Mouse (Mus musculus) midbrain, embryonic 15.5 days (tissue): ENCODE data around the gene Stc2. TPM values are rescaled to one million over a fixed set of nuclear protein-coding genes. Genes with fewer than 3 reads are reported as not detected.

Experiments used
- ATAC-seq: fragments of 200-750 bp; cut with Nextera tagmentation; replicated peaks from 2 replicates; pipeline ENCODE4 v1.8.0; 2017; ENCODE audit warnings: moderate TSS enrichment
- H3K27ac ChIP-seq: fragments of 300-500 bp; sonication (generic); 2 replicates; pipeline ENCODE4 v1.5.1; 2015; ENCODE audit warnings: mild to moderate bottlenecking, inconsistent platforms
- H3K27me3 ChIP-seq: fragments of 300-500 bp; sonication (generic); replicated peaks from 2 replicates; pipeline ENCODE4 v1.6.1; 2015; ENCODE audit warnings: inconsistent platforms
- H3K36me3 ChIP-seq: fragments of 300-500 bp; sonication (generic); replicated peaks from 2 replicates; pipeline ENCODE4 v1.6.1; 2015; ENCODE audit warnings: inconsistent platforms
- H3K4me1 ChIP-seq: fragments of 300-500 bp; sonication (generic); 2 replicates; pipeline ENCODE4 v1.6.1; 2015; ENCODE audit warnings: inconsistent platforms
- H3K4me2 ChIP-seq: fragments of 300-500 bp; sonication (generic); 2 replicates; pipeline ENCODE4 v1.6.1; 2015; ENCODE audit warnings: inconsistent platforms, mild to moderate bottlenecking, moderate library complexity
- H3K4me3 ChIP-seq: fragments of 300-500 bp; sonication (generic); 2 replicates; pipeline ENCODE4 v1.5.1; 2015; ENCODE audit warnings: mild to moderate bottlenecking, inconsistent platforms
- H3K9ac ChIP-seq: fragments of 300-500 bp; sonication (generic); 2 replicates; pipeline ENCODE4 v1.6.1; 2015; ENCODE audit warnings: mild to moderate bottlenecking, inconsistent platforms
- H3K9me3 ChIP-seq: fragments of 300-500 bp; sonication (generic); 2 replicates; pipeline ENCODE4 v1.6.1; 2016; ENCODE audit warnings: inconsistent platforms
- WGBS: fragments of 180-500 bp; shearing (Covaris S2); methylation state at CpG from one replicate; pipeline ENCODE4 v1.1.7; 2015; ENCODE audit warnings: mixed read lengths; 5-methylcytosine and 5-hydroxymethylcytosine counted together
- polyA plus RNA-seq: library from polyadenylated mRNA; unstranded; fragments of >200 nt; fragmentation: Nextera tagmentation; extraction: Ambion mirVana; gene quantifications from 2 replicates; pipeline ENCODE4 v1.2.1, GENCODE M21; 2015

The Stc2 gene
- polyA plus RNA-seq, 1 experiment from 2014 or later = 1.1 TPM

- ATAC-seq = no peak
These were observed 7.5 kb downstream of the Stc2 start for GRCm38 (mm10) chr11:31362330-31362729.

DNA sequence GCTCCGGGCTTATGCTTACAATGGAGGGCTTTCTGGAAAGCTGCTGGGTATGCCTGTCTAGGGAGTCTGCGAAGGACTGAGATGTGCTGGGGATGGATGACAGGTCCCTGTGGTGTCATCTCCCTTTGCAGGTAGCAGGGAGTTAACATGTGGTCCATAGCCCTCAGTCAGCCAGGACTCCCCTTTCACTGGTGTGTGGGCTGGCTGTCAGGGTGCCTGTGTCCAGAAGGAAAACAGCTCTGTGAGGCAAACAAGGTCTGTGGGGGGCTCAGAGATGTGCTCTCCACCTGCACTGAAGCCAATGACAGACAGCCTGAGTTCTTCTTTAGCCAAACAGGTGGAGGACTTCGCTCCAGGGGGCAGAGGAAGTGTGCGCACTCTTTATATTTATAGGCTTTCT, 8.8 kb downstream of the Stc2 start:
- no peak overlapping the region for H3K4me3 ChIP-seq
- WGBS = 91% methylated on average over 4 of the region's 4 CpGs
- no peak overlapping the region for H3K27ac ChIP-seq
- no peak overlapping the region for H3K4me2 ChIP-seq
- H3K27me3 ChIP-seq = no peaks in the 10 kb centered on the region
- H3K9ac ChIP-seq = no peak overlapping the region
- H3K9me3 ChIP-seq = no peaks in the 10 kb centered on the region
- H3K36me3 ChIP-seq = no peaks in the 10 kb centered on the region
- no peak for ATAC-seq
- H3K4me1 ChIP-seq = no peaks in the 10 kb centered on the region

More at GRCm38 (mm10) chr11:31362330-31362729, 7.5 kb downstream of the Stc2 start:
- H3K4me3 ChIP-seq = no peak overlapping the region
- peaks cover 6% of the 10 kb centered on the region; the same call in 1 of the 2 replicates for H3K27me3 ChIP-seq
- no peaks in the 10 kb centered on the region for H3K36me3 ChIP-seq
- H3K9me3 ChIP-seq = no peaks in the 10 kb centered on the region
- no peaks in the 10 kb centered on the region for H3K4me1 ChIP-seq
- no peak overlapping the region for H3K9ac ChIP-seq
- H3K4me2 ChIP-seq = no peak overlapping the region
- H3K27ac ChIP-seq = no peak overlapping the region
- 77% methylated on average over 3 of the region's 3 CpGs for WGBS

GRCm38 (mm10) chr11:31359283-31359902, 10.5 kb downstream of the Stc2 start:
- Histone ChIP-seq H3K36me3 (no peaks in the 10 kb centered on the region), H3K4me3 (no peak overlapping the region), H3K27ac (no peak overlapping the region), H3K4me2 (no peak overlapping the region), H3K9ac (no peak overlapping the region), H3K4me1 (no peaks in the 10 kb centered on the region), H3K27me3 (no peaks in the 10 kb centered on the region), H3K9me3 (no peaks in the 10 kb centered on the region)
- no peak for ATAC-seq
- WGBS = 87% methylated on average over 6 of the region's 6 CpGs

GRCm38 (mm10) chr11:31358453-31358852, 11.4 kb downstream of the Stc2 start:
- Histone ChIP-seq H3K9ac (no peak overlapping the region), H3K4me3 (no peak overlapping the region), H3K4me1 (no peaks in the 10 kb centered on the region), H3K36me3 (no peaks in the 10 kb centered on the region), H3K4me2 (no peak overlapping the region), H3K27ac (no peak overlapping the region), H3K9me3 (no peaks in the 10 kb centered on the region), H3K27me3 (no peaks in the 10 kb centered on the region)
- WGBS = 91% methylated on average over 5 of the region's 5 CpGs
- no peak for ATAC-seq

DNA sequence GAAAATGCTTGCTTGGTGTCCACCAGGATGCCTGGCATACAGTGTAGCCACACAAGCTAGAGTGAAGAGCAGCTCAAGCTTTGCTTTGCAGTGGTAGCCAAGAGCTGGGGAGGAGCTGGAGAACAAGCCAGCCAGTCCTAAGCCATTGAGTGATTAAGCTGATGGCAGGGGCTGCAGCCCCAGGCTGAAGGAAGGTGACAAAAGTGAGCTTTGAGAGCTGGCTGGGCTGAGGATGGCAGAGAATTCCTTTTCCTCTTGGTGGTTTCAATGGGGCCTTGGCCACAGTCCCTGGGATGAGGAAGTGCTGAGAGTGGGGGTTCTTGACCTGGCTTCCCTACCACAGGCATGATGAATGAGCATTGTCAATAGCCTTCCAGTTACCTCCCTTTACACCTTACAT, 13.0 kb downstream of the Stc2 start:
- Histone ChIP-seq H3K27me3 (no peaks in the 10 kb centered on the region), H3K27ac (no peak overlapping the region), H3K9ac (no peak overlapping the region), H3K4me1 (no peaks in the 10 kb centered on the region), H3K4me3 (no peak overlapping the region), H3K36me3 (no peaks in the 10 kb centered on the region), H3K9me3 (no peaks in the 10 kb centered on the region), H3K4me2 (no peak overlapping the region)
- no peak for ATAC-seq

DNA sequence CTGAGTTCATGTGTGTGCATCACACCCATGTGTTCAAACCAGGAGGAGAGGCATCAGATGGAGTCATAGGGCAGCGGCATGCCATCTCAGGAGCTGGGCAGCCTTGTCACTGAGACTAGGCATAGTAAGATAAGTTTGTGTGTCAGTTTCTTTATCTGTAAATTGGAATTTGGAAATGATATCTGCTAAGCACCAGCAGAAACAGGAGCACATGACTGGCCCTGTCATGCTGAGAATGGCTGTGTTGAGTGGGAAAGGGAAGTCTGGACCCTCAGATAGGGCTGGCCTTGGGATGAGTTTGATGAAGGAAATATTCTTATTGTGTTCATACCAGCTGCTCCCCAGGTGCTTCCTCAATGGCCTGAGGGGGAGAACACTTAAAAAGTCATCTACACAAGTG, 14.1 kb downstream of the Stc2 start:
- Histone ChIP-seq H3K4me2 (no peak overlapping the region), H3K4me1 (no peaks in the 10 kb centered on the region), H3K27me3 (no peaks in the 10 kb centered on the region), H3K36me3 (no peaks in the 10 kb centered on the region), H3K4me3 (no peak overlapping the region), H3K9ac (no peak overlapping the region), H3K9me3 (no peaks in the 10 kb centered on the region), H3K27ac (no peak overlapping the region)
- ATAC-seq = no peak
- 100% methylated on average over 1 of the region's 1 CpGs for WGBS

DNA sequence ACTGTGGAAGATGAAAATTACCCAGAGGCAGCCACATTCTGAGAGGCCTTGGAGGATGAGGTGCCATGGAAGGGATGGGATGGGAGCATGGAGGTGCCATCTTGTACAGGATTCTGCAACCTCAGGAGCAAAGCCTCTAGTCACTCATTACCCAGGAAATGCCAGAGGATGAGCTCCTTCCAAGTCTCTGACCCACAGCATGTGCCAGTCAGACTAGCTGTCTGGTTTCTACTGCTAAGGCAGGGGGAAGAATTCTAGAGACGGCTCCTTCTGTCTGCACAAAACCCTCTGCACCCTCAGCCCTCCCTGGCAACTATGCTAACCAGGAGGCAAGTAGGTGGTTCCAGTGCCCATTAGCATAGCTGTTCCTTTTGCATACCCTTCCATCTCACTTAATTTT, 15.4 kb downstream of the Stc2 start:
- ATAC-seq = no peak
- H3K27ac ChIP-seq = no peak overlapping the region
- H3K9me3 ChIP-seq = no peaks in the 10 kb centered on the region
- no peaks in the 10 kb centered on the region for H3K4me1 ChIP-seq
- 82% methylated on average over 1 of the region's 1 CpGs for WGBS
- H3K36me3 ChIP-seq = no peaks in the 10 kb centered on the region
- H3K27me3 ChIP-seq = no peaks in the 10 kb centered on the region
- no peak overlapping the region for H3K4me3 ChIP-seq
- H3K4me2 ChIP-seq = no peak overlapping the region
- no peak overlapping the region for H3K9ac ChIP-seq

Other genes with a start within 250 kb of the Stc2 start
- gene Gm17332, start 187.6 kb downstream of the Stc2 start, polyA plus RNA-seq = not detected in 2 replicates